Mouse (Mus musculus): ENCODE results near the gene Wwox. TPM values are rescaled to one million over a fixed set of nuclear protein-coding genes. Genes with fewer than 3 reads are reported as not detected.

The Wwox gene
- polyA plus RNA-seq, 1 experiment from 2014 or later, result 12.1 TPM

- no peak overlapping the region for H3K4me3 ChIP-seq
- no peaks in the 10 kb centered on the region; the same call in 1 of the 2 replicates for H3K4me1 ChIP-seq
- H3K27me3 ChIP-seq (ENCODE audit: poor library complexity, severe bottlenecking), result no peaks in the 10 kb centered on the region
- no peak overlapping the region for H3K27ac ChIP-seq
- no peaks in the 10 kb centered on the region for H3K36me3 ChIP-seq (replicated peaks)
- 90% methylated on average over 9 of the region's 9 CpGs for WGBS
- no peak for DNase-seq (ENCODE audit: extremely low spot score, low spot score)
- no peaks in the 10 kb centered on the region for H3K9me3 ChIP-seq
These were observed 354.2 kb downstream of the Wwox start for GRCm38 (mm10) chr8:114793682-114794081.

DNA sequence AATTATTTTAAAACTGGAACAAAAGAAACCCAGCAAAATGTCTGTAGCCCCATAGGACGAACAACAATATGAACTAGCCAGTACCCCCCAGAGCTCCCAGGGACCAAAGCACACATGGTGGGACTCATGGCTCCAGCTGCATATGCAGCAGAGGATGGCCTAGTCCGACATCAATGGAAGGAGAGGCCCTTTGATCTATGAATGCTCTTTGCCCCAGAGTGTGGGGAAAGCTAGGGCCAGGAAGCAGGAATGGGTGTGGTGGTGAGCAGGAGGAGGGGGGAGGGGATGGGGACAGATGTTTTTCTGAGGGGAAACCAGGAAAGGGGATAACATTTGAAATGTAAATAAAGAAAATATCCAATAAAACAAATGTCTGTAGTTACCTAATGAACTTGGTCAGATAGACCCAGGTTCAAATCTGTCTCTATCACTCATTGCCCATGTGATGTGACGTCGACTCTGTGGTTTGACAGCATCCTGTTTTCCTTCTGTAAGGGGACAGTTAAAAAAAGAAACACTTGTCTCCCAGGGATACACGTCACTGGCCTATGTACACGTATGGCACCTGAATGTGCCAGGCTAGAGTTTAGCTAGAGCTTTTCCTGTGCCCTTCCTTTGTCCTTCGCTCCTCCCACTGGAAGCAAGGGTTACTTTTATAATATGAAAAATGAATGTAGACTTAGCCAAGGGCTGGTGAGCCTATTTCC, 362.1 kb downstream of the Wwox start:
- Histone ChIP-seq H3K27me3 (ENCODE audit: poor library complexity, severe bottlenecking) (no peaks in the 10 kb centered on the region), H3K9me3 (no peaks in the 10 kb centered on the region), H3K36me3 (replicated peaks) (no peaks in the 10 kb centered on the region), H3K27ac (no peak overlapping the region), H3K4me1 (peaks cover 27% of the 10 kb centered on the region), H3K4me3 (no peak overlapping the region)
- DNase-seq (ENCODE audit: extremely low spot score, low spot score), result no peak
- WGBS, result 74% methylated on average over 7 of the region's 7 CpGs

- 64% methylated on average over 5 of the region's 5 CpGs for WGBS
- H3K4me3 ChIP-seq, result no peak overlapping the region
These were observed 363.7 kb downstream of the Wwox start for GRCm38 (mm10) chr8:114803113-114803512.

DNA sequence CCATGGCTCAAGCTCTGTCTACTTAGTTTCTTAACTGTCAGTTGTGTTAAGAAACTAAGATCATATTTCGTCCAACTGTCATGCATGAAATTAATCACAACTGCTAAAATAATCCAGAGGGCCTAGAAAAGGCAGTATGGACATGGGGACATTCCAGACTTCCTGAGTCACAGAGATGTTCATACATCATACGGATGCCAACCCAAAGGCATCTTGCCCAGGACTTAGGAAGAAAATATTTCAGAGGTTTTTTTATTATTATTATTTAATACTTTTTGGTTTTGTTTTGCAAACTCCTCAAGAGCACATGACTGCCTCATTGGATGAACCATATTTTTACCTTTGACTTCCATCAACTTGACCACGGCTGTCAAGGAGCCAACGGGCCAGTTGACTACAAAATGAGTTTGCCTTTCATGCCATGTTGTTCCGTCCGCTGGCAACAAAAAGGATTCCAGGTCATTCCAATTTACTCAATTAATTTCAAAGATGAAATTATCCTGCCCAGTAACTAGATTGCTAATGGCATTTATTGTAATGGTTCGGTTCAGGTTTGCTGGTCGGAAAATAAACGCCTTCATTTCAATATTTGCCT, 367.5 kb downstream of the Wwox start:
- H3K27me3 ChIP-seq (ENCODE audit: poor library complexity, severe bottlenecking), result no peaks in the 10 kb centered on the region
- 96% methylated on average over 9 of the region's 9 CpGs for WGBS

More at GRCm38 (mm10) chr8:114803113-114803512, 363.7 kb downstream of the Wwox start:
- H3K4me1 ChIP-seq, result peaks cover 36% of the 10 kb centered on the region
- no peaks in the 10 kb centered on the region for H3K9me3 ChIP-seq
- H3K36me3 ChIP-seq (replicated peaks), result no peaks in the 10 kb centered on the region
- DNase-seq (ENCODE audit: extremely low spot score, low spot score), result no peak
- H3K27me3 ChIP-seq (ENCODE audit: poor library complexity, severe bottlenecking), result no peaks in the 10 kb centered on the region
- no peak overlapping the region for H3K27ac ChIP-seq

DNA sequence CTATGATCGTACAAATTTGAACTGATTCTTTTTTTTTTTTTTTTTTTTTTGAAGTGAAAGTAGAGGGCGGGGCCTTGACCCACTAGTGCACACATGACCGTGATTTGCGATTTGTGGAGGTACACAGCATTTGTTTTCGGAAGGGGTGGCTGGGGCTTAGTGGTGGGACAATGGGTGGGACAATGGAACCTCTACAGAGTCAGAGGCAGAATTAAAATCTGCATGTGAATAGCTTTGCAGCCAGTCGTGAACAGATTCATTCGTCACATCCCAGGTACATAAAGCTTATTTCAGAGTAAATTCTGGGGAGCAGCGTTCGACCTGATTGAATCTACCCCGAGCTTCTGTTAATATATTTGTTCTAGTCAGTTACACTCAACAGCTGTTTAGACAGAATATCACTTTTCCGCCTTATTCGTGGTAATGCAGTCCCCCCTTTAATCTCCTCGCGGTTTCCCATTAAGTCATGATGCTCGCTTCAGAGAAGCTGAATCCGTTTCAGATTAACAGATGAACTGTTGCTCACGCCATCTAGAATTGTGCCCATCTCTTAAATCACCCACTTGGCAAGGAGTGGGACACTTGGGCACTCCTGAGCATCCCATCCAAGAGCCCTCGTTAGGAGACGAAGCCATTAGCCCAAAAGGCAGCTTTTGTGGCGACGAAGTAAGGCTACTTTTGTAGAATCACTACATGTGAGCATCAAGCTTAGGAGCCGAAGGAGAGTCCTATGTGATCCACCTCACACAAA, 368.4 kb downstream of the Wwox start:
- Histone ChIP-seq H3K27ac (no peak overlapping the region), H3K4me3 (no peak overlapping the region), H3K4me1 (peaks cover 18% of the 10 kb centered on the region), H3K36me3 (replicated peaks) (no peaks in the 10 kb centered on the region), H3K27me3 (ENCODE audit: poor library complexity, severe bottlenecking) (no peaks in the 10 kb centered on the region), H3K9me3 (no peaks in the 10 kb centered on the region; the same call in 1 of the 2 replicates)
- 81% methylated on average over 22 of the region's 22 CpGs for WGBS
- no peak for DNase-seq (ENCODE audit: extremely low spot score, low spot score)

More for the DNA sequence above, 367.5 kb downstream of the Wwox start:
- Histone ChIP-seq H3K27ac (no peak overlapping the region), H3K36me3 (replicated peaks) (no peaks in the 10 kb centered on the region), H3K4me1 (peaks cover 19% of the 10 kb centered on the region), H3K9me3 (no peaks in the 10 kb centered on the region; the same call in 1 of the 2 replicates), H3K4me3 (no peak overlapping the region)
- no peak for DNase-seq (ENCODE audit: extremely low spot score, low spot score)

DNA sequence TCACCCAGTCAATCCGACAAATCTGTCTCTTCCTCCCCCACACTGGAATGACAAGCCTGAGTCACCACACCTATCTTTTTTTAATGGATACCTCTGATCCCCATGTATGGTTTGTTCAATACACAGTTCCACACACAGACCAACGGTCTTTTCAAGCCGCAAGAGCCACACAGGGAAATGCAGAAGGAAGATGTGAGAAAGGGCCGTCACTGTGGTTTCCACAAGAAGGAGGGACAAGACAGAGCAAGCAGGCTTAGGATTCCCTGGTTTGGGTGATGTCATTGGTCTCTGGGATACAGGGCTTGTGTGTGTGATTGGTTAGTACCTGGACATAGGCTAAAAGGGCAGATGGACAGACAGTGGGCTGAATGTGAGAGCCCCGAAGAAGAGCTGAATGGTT, 371.0 kb downstream of the Wwox start:
- H3K4me3 ChIP-seq, result no peak overlapping the region
- H3K9me3 ChIP-seq, result no peaks in the 10 kb centered on the region; the same call in 1 of the 2 replicates
- WGBS, result 94% methylated on average over 5 of the region's 5 CpGs
- peaks cover 14% of the 10 kb centered on the region; the same call in 1 of the 2 replicates for H3K4me1 ChIP-seq
- no peaks in the 10 kb centered on the region for H3K27me3 ChIP-seq (ENCODE audit: poor library complexity, severe bottlenecking)
- H3K36me3 ChIP-seq (replicated peaks), result no peaks in the 10 kb centered on the region
- DNase-seq (ENCODE audit: extremely low spot score, low spot score), result no peak
- H3K27ac ChIP-seq, result no peak overlapping the region

GRCm38 (mm10) chr8:114813830-114814229, 374.4 kb downstream of the Wwox start:
- DNase-seq (ENCODE audit: extremely low spot score, low spot score), result no peak
- Histone ChIP-seq H3K4me1 (peaks cover 20% of the 10 kb centered on the region), H3K4me3 (no peak overlapping the region), H3K36me3 (replicated peaks) (no peaks in the 10 kb centered on the region), H3K27me3 (ENCODE audit: poor library complexity, severe bottlenecking) (no peaks in the 10 kb centered on the region), H3K9me3 (no peaks in the 10 kb centered on the region; the same call in 1 of the 2 replicates), H3K27ac (no peak overlapping the region)
- 90% methylated on average over 10 of the region's 10 CpGs for WGBS

- DNase-seq (ENCODE audit: extremely low spot score, low spot score), result no peak
- Histone ChIP-seq H3K36me3 (replicated peaks) (no peaks in the 10 kb centered on the region), H3K9me3 (no peaks in the 10 kb centered on the region; the same call in 1 of the 2 replicates), H3K27ac (no peak overlapping the region), H3K27me3 (ENCODE audit: poor library complexity, severe bottlenecking) (no peaks in the 10 kb centered on the region), H3K4me1 (peaks cover 20% of the 10 kb centered on the region), H3K4me3 (no peak overlapping the region)
- WGBS, result 85% methylated on average over 10 of the region's 10 CpGs
These were observed 375.6 kb downstream of the Wwox start for GRCm38 (mm10) chr8:114814769-114815736.

DNA sequence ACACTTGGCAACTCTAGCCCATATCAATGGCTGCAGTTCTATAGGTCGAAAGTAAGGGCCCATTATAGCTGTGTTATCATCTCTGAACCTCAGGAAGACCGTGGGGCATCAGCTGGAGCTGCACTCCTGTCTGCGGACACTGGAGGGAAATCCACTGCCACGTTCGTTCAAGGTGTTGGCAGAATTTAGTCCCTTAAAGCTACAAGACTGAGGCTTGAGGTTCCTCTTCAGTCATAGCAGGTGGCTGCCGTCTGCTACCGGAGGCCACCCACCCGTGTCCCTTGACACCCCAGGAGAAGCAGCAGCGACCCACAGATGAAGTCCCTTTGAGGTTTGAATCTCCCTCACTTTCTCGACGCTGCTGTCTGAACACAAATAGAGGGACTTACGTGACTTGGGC, 376.9 kb downstream of the Wwox start:
- Histone ChIP-seq H3K4me1 (peaks cover 20% of the 10 kb centered on the region), H3K36me3 (replicated peaks) (no peaks in the 10 kb centered on the region), H3K4me3 (no peak overlapping the region), H3K27ac (0 out of 2 replicates have a peak overlapping the region, but pooled peaks have one; percentile 69), H3K9me3 (peaks cover 3% of the 10 kb centered on the region; the same call in 1 of the 2 replicates), H3K27me3 (ENCODE audit: poor library complexity, severe bottlenecking) (no peaks in the 10 kb centered on the region)
- no peak for DNase-seq (ENCODE audit: extremely low spot score, low spot score)
- WGBS, result 87% methylated on average over 12 of the region's 12 CpGs

DNA sequence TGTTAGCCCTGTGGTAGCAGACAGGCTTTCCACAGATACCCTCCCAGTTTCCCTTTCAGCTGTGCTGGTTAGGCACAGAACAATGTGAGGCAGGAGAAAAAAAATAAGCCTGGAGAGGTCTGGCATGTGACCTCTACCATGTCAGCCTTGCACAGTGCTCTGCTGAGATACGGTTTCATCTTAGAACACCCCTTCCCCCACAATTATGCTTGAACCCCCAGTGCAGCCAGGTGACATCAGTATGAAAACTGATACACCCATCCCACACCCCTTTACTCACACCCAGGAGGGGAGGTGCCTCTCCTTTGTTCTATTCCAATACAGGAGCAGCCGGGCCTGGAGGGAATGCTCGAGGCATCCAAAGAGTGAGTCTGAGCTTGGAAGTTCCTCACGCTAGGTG, 377.5 kb downstream of the Wwox start:
- Histone ChIP-seq H3K36me3 (replicated peaks) (no peaks in the 10 kb centered on the region), H3K27ac (peak overlapping the region; percentile 69), H3K9me3 (peaks cover 3% of the 10 kb centered on the region; the same call in 1 of the 2 replicates), H3K4me3 (no peak overlapping the region), H3K4me1 (peaks cover 20% of the 10 kb centered on the region), H3K27me3 (ENCODE audit: poor library complexity, severe bottlenecking) (no peaks in the 10 kb centered on the region)
- no peak for DNase-seq (ENCODE audit: extremely low spot score, low spot score)
- WGBS, result 25% methylated on average over 4 of the region's 4 CpGs

DNA sequence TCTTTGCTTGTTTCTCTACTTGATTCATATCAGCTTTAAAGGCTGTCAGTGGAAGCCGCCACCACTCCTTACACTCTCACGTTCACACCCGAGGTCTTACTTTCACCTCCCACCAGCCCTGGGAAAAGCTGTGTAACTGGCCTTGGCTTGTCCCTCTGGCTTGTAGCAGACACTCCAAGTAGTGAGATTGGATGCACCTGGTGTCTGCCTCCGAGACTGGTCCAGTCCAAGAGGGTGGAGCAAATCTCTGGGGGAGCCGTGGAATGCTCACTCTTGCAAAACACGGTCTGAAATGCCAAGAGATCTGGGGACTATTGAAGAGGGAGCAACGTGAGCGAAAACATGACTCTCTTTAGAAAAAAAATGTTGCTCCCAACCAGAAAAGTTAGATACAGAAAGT, 382.1 kb downstream of the Wwox start:
- peaks cover 3% of the 10 kb centered on the region; the same call in 1 of the 2 replicates for H3K9me3 ChIP-seq
- H3K4me1 ChIP-seq, result peaks cover 12% of the 10 kb centered on the region
- H3K27ac ChIP-seq, result no peak overlapping the region
- no peaks in the 10 kb centered on the region for H3K36me3 ChIP-seq (replicated peaks)
- DNase-seq (ENCODE audit: extremely low spot score, low spot score), result no peak
- WGBS, result 89% methylated on average over 8 of the region's 8 CpGs
- no peaks in the 10 kb centered on the region for H3K27me3 ChIP-seq (ENCODE audit: poor library complexity, severe bottlenecking)
- H3K4me3 ChIP-seq, result no peak overlapping the region

GRCm38 (mm10) chr8:114825460-114825859, 386.0 kb downstream of the Wwox start:
- no peak for DNase-seq (ENCODE audit: extremely low spot score, low spot score)
- H3K4me1 ChIP-seq, result no peaks in the 10 kb centered on the region
- no peak overlapping the region for H3K4me3 ChIP-seq
- WGBS, result 96% methylated on average over 8 of the region's 8 CpGs
- H3K27me3 ChIP-seq (ENCODE audit: poor library complexity, severe bottlenecking), result no peaks in the 10 kb centered on the region
- H3K27ac ChIP-seq, result no peak overlapping the region
- peaks cover 3% of the 10 kb centered on the region; the same call in 1 of the 2 replicates for H3K9me3 ChIP-seq
- H3K36me3 ChIP-seq (replicated peaks), result no peaks in the 10 kb centered on the region
